Mouse (Mus musculus) gastrocnemius, adult 18-20 months (tissue): ENCODE data around the gene Cyp2d26. TPM values are rescaled to one million over a fixed set of nuclear protein-coding genes. Genes with fewer than 3 reads are reported as not detected.
A peak's percentile ranks its signal among the peaks of the same experiment; 100 is the strongest.
"Not testable (repeated sequence)": the region's sequence is repeated elsewhere in the genome, so short reads cannot be mapped to it uniquely, and the experiment has no call there.

ENCODE experiments used
- DNase-seq: peaks from one replicate; pipeline ENCODE4 v3.0.0; 2021; ENCODE audit warnings: low spot score
- long read RNA-seq, 2 experiments: library from polyadenylated mRNA; stranded (forward); transcript quantifications; one replicate each; pipeline ENCODE4 v2.0.0; 2021
- total RNA-seq, 2 experiments: library from RNA; stranded (reverse); gene quantifications; 2 replicates each; pipeline ENCODE4 v1.2.3; 2021

Gene Cyp2d26
- total RNA-seq = under 1 TPM; 0.18 to 0.40 TPM
- long read RNA-seq, experiment 1 = 0 reads
- long read RNA-seq, experiment 2 = 0 reads

DNA sequence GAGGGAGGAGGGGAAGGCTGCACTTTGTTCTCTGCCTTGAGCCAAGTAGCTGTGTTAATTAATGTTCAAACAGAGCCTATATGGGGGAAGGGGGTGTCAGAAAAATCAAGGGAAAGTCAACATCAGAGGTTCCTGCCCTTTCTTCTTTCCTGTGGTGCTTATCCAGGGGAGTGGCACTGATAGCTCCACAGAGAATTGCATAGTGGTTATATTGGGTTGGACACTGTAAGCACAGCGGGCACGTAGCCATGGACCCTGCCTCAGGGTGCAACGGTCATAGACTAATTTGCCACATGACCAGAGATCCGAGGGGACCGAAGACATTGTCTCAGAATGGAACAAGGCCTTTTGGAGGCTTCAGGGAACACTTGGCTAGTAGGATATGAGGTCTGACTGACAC lies at the start of gene Cyp2d26:
TSS of gene Cyp2d26 (minus strand) at position 18 of the 400 bp plus-strand sequence.
- DNase-seq = no peak

DNA sequence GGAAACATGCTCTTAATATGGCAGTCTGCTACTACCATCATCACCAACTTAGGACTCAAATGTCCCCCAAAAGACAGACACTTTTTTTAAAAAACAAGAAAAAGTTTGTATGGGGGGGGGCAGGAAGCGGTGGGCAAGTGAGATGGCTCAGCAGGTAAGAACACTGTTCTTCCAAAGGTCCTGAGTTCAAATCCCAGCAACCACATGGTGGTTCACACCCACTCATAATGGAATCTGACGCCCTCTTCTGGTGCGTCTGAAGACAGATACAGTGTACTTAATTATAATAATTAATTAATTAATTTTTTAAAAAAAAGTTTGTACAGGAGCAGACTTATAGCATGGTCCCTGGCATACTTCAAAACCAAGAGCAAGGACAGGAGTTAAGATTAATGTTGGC lies 45.1 kb upstream of the Cyp2d26 start:
- no peak for DNase-seq

- DNase-seq = no peak
These were observed 35.8 kb upstream of the Cyp2d26 start for GRCm38 (mm10) chr15:82829917-82830316.

DNA sequence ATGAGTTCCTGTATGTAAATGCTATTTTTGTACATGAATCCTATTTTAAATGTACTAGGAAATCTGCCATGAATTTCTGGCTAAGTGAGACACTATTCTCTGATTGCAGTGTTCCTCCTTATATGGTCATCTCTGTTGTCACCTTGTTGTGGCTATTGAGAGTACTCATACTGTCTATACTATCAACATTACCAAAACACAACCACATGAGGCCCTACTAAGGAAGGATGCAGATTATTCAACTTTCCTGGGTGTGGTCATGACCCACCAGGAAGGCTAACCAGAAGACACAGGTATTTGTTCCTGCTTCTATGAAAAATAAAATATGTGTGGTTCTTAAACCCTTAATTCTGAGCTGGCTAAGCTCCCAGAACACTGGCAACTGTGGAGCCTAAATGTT lies 31.8 kb upstream of the Cyp2d26 start:
- no peak for DNase-seq

- DNase-seq = no peak
These were observed 28.3 kb upstream of the Cyp2d26 start for GRCm38 (mm10) chr15:82822347-82822746.

- no peak for DNase-seq
These were observed 27.6 kb upstream of the Cyp2d26 start for GRCm38 (mm10) chr15:82821657-82822056.

DNA sequence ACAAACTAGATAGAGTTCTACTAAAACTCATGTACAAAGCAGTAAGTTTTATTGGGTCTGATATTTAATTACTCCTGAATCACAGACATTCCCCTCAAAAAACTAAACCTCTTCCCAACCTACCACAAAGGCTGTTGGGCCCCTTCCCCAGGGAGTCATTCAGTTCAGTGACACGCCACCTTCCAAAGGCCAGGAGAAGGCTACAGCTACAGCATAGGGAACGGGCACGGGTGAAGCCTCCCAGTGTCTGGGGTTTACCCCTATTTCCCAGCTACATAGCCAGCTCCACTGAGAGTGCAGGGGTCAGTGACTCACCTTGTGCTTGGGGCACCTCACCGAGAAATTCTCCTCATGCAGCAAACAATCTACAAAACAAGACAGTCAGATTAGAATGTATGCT lies 21.2 kb upstream of the Cyp2d26 start:
- DNase-seq = no peak

GRCm38 (mm10) chr15:82814806-82815205 lies 20.7 kb upstream of the Cyp2d26 start:
- peak; percentile 52 for DNase-seq

GRCm38 (mm10) chr15:82814321-82814720 lies 20.2 kb upstream of the Cyp2d26 start:
- DNase-seq = no peak

GRCm38 (mm10) chr15:82810556-82810955 lies 16.5 kb upstream of the Cyp2d26 start:
- DNase-seq = no peak

- DNase-seq = no peak
These were observed 15.4 kb upstream of the Cyp2d26 start for GRCm38 (mm10) chr15:82809511-82809910.

- no peak for DNase-seq
These were observed 13.1 kb upstream of the Cyp2d26 start for GRCm38 (mm10) chr15:82806969-82807763.

DNA sequence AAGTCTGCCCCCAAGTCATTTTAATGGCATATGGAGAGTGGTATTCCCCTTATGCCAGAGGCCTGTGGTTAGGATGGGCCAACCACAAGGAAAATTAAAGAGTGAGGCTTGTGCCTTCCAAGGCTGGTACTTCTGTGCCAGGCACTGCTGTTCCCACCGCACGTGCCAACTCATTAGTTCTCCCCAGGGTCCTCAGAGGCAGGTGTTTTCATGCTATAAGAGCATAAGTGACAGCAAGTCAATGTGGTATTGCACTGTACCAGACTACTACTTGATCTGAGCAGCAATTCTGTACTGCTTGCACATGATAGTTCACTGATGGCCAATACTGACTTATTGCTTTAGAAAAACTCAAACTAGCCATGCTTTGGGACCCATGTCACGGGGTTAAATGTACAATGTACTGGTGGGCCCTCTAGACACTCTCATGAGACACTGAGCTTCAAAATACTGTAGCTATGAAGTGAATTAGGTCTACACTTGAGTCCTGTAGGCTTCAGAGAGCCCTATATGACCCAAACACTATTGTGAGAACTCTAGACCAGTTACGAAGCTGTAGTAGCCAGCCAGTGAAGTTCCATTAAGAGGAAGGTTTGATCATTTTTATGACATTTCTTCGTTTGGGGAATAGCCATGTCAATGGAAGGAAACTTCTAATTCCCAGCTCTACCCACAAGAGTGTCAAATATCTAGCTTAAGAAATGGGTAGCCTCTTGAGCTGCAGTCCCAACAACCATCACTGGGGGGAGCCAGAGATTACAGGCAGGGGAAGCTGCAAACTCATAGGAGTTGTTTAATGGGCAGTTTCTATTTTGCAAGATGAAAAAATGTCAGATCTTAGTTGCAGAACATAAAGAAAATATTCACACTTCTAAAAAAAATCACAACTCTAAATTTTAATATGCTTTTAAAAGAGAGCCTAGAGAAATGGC lies 10.9 kb upstream of the Cyp2d26 start:
- DNase-seq = peak; percentile 79

DNA sequence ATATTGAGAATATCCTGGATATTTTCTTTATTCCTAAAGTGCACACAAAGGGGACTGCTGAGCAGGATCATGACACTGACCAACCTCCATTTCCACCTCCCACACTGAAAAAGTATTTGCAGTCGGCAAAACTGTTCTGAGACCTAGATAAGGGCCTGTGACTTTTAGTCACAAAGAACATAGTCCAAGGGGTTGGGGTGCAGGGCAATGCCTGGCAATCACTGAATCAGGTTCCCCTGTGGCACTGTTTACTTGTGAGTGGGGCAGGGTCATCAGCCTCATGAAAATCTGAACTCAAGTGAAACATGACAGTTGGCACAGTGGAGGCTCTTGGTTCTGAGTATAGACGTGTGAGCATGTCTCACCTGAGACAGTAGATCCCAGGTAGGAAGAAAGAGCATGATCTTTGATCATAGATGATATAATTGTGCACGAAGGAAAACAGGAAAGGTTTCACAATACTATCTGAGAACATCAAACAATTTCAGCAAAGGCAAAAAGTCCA lies 1.9 kb upstream of the Cyp2d26 start:
- DNase-seq = no peak

DNA sequence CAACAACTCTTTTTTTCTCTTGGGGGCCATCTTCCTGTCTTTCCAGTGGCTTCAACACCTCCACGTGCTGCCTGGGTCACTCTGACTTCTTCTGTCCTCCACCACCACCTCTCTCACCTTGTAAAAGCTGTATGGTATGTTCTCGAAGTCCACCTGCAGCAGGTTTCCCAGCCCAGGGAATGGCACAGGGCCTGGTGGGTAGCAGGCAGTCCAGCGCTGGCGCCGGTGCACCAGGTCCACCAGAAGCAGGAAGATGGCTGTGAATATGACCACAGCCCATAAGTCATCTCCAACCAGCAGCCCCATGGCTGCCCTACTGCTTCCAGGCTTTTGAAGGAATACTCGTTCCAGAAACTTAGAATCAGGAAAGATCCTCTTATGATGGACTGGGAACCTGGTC lies 226 bp downstream of the Cyp2d26 start:
- no peak for DNase-seq

DNA sequence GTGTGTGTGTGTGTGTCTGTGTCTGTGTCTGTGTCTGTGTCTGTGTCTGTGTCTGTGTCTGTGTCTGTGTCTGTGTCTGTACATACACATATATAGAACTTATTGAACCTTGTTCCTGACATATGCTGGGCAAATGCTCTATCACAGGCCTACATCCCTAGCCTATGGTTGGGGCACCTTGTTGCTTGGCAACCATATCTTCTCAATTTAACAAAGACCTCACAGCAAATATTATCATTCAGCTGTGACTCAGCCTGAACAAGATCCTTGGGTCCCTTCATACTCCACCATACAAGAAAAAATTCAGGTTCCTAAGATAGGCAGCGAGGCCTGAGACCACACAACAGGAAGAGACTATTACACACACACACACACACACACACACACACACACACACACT lies 640 bp downstream of the Cyp2d26 start:
- DNase-seq = no peak

- DNase-seq = no peak
These were observed 1.5 kb downstream of the Cyp2d26 start for GRCm38 (mm10) chr15:82792566-82792965.

- no peak for DNase-seq
These were observed 9.5 kb downstream of the Cyp2d26 start for GRCm38 (mm10) chr15:82784581-82784980.

GRCm38 (mm10) chr15:82783800-82784199 lies 10.3 kb downstream of the Cyp2d26 start:
- DNase-seq = no peak

GRCm38 (mm10) chr15:82777856-82778255 lies 16.2 kb downstream of the Cyp2d26 start:
- DNase-seq = not testable (repeated sequence)

DNA sequence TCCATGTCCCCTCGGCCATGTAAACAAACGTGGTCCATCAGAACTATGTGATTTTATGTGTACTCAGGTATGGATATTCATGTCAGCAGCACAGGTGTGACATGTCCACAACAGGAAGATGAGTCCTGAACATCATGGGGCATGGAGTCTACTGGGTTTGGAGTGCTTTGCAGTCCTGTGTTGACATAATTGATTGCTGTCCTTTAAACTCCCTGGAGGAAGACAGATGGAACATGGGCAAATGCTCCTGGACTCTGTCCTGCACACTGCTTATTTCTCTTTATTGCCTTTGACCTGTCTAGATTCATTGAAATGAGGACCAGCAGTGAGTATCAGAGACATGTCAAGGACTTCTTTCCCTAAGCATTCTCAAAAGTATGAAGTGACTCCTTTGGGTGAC lies 28.2 kb downstream of the Cyp2d26 start:
- DNase-seq = no peak

- no peak for DNase-seq
These were observed 29.2 kb downstream of the Cyp2d26 start for GRCm38 (mm10) chr15:82764881-82765280.
